Mouse (Mus musculus) lung, adult 10 weeks (tissue): ENCODE data around the gene Ogt. TPM values are rescaled to one million over a fixed set of nuclear protein-coding genes. Genes with fewer than 3 reads are reported as not detected.

Experiments
- polyA plus RNA-seq: library from polyadenylated mRNA; stranded (reverse); fragments of 350-450 nt; fragmentation: Illumina TruSeq; extraction: RNeasy Lipid Tissue Mini Kit (QIAGEN cat#74804); gene quantifications from one replicate; pipeline ENCODE4 v1.2.3, GENCODE M21; 2014; ENCODE audit warnings: low read depth, low replicate concordance; ENCODE audit not compliant: insufficient read depth

Gene Ogt
- polyA plus RNA-seq, result 33.5 TPM

DNA sequence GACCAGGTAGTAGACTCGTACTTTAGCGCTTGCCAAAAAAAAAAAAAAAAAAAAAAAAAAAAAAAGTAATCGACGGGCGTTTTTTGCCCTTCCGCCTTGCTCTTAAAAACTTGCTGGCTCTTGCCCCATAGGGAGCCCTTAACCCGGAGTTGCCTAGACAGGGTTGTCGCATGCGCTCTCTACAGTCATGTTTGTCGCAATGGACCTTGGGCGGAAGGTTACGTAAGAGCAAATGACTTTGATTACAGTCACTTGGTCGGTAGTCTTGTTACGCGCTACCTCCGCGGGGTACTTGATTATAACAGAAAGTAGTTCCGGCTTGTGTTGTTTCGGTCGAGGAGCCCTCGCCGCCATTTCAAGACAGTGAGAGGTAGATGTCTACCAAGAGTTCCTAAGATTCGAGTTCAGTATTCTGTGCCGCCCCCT, at the start of gene Ogt:
Gene Ogt, plus strand, starts transcription at position 320 of the 426 bp plus-strand sequence.

GRCm38 (mm10) chrX:101733828-101734319, 94.0 kb downstream of the Ogt start, which contains the start of gene Cxcr3:
Gene Cxcr3, minus strand, starts transcription at chrX:101734269.

Other genes with a start within 250 kb of the Ogt start
- 9.9 TPM for gene Zmym3, start 219.2 kb upstream of the Ogt start, polyA plus RNA-seq
- gene Nono, start 210.7 kb upstream of the Ogt start, polyA plus RNA-seq, result 71.5 TPM
- 3.9 TPM for gene Itgb1bp2, start 191.0 kb upstream of the Ogt start, polyA plus RNA-seq
- gene Taf1, start 107.3 kb upstream of the Ogt start, polyA plus RNA-seq, result 10.7 TPM
- gene Cxcr3, start 94.2 kb downstream of the Ogt start, polyA plus RNA-seq, result 2.2 TPM
- gene Gm4779, start 154.4 kb downstream of the Ogt start, polyA plus RNA-seq, result not detected
- not detected for gene 8030474K03Rik, start 154.6 kb downstream of the Ogt start, polyA plus RNA-seq
- 1.5 TPM for gene Nhsl2, start 209.3 kb downstream of the Ogt start, polyA plus RNA-seq